Mouse (Mus musculus) limb, embryonic 12.5 days (tissue): Measurements from ENCODE around the gene Serpina3j. TPM values are rescaled to one million over a fixed set of nuclear protein-coding genes. Genes with fewer than 3 reads are reported as not detected.
A peak's percentile ranks its signal among the peaks of the same experiment; 100 is the strongest.

ENCODE experiments used
- ATAC-seq: fragments of 200-750 bp; cut with Nextera tagmentation; 2 replicates; pipeline ENCODE4 v1.8.0; 2017; ENCODE audit warnings: low read depth, moderate TSS enrichment; ENCODE audit not compliant: insufficient number of reproducible peaks, insufficient read depth, low FRiP score, low TSS enrichment
- H3K27ac ChIP-seq: fragments of 300-500 bp; sonication (generic); 2 replicates; pipeline ENCODE4 v1.5.1; 2016; ENCODE audit warnings: mild to moderate bottlenecking, moderate library complexity
- H3K27me3 ChIP-seq: fragments of 300-500 bp; sonication (generic); 2 replicates; pipeline ENCODE4 v1.6.1; 2016; ENCODE audit warnings: mild to moderate bottlenecking, moderate library complexity
- H3K36me3 ChIP-seq: fragments of 300-500 bp; sonication (generic); 2 replicates; pipeline ENCODE4 v1.6.1; 2016; ENCODE audit warnings: mild to moderate bottlenecking, moderate library complexity
- H3K4me1 ChIP-seq: fragments of 300-500 bp; sonication (generic); replicated peaks from 2 replicates; pipeline ENCODE4 v1.6.1; 2016
- H3K4me2 ChIP-seq: fragments of 300-500 bp; sonication (generic); 2 replicates; pipeline ENCODE4 v1.6.1; 2016; ENCODE audit warnings: mild to moderate bottlenecking, moderate library complexity
- H3K4me3 ChIP-seq: fragments of 300-500 bp; sonication (generic); replicated peaks from 2 replicates; pipeline ENCODE4 v1.5.1; 2016; ENCODE audit warnings: mild to moderate bottlenecking
- H3K9ac ChIP-seq: fragments of 300-500 bp; sonication (generic); replicated peaks from 2 replicates; pipeline ENCODE4 v1.6.1; 2016; ENCODE audit warnings: mild to moderate bottlenecking, moderate library complexity
- H3K9me3 ChIP-seq: fragments of 300-500 bp; sonication (generic); 2 replicates; pipeline ENCODE4 v1.6.1; 2016; ENCODE audit warnings: mild to moderate bottlenecking, moderate library complexity
- WGBS: fragments of 180-500 bp; shearing (Covaris S2); methylation state at CpG from one replicate; pipeline ENCODE4 v1.1.7; 2016; 5-methylcytosine and 5-hydroxymethylcytosine counted together
- polyA plus RNA-seq: library from polyadenylated mRNA; unstranded; fragments of >200 nt; fragmentation: Nextera tagmentation; extraction: Ambion mirVana; gene quantifications from 2 replicates; pipeline ENCODE4 v1.2.1, GENCODE M21; 2016

Serpina3j gene
- polyA plus RNA-seq, result not detected in 2 replicates

- H3K4me1 ChIP-seq, result no peaks in the 10 kb centered on the region
- H3K9me3 ChIP-seq, result peaks cover 12% of the 10 kb centered on the region
- WGBS, result 75% methylated on average over 1 of the region's 1 CpGs
- H3K4me2 ChIP-seq, result no peak within 1 kb of the TSS
- no peak within 1 kb of the TSS for H3K27ac ChIP-seq
- H3K27me3 ChIP-seq, result no peaks in the 10 kb centered on the region
- H3K9ac ChIP-seq, result no peak within 1 kb of the TSS
- H3K36me3 ChIP-seq, result no peaks in the 10 kb centered on the region
- no peak for ATAC-seq
- H3K4me3 ChIP-seq, result no peak within 1 kb of the TSS
Observed at GRCm38 (mm10) chr12:104314253-104314652, at the start of gene Serpina3j. Gene Serpina3j (plus strand): TSS chr12:104314553.

GRCm38 (mm10) chr12:104266374-104266773, 48.0 kb upstream of the Serpina3j start:
- 73% methylated on average over 3 of the region's 3 CpGs for WGBS
- ATAC-seq, result no peak
- Histone ChIP-seq H3K36me3 (no peaks in the 10 kb centered on the region), H3K9ac (no peak overlapping the region), H3K4me3 (no peak overlapping the region), H3K27ac (no peak overlapping the region), H3K4me2 (no peak overlapping the region), H3K4me1 (peaks cover 8% of the 10 kb centered on the region; the same call in 1 of the 2 replicates), H3K27me3 (no peaks in the 10 kb centered on the region), H3K9me3 (no peaks in the 10 kb centered on the region)

GRCm38 (mm10) chr12:104278216-104279055, 35.9 kb upstream of the Serpina3j start:
- no peaks in the 10 kb centered on the region for H3K36me3 ChIP-seq
- 77% methylated on average over 18 of the region's 18 CpGs for WGBS
- no peak overlapping the region for H3K4me3 ChIP-seq
- H3K27me3 ChIP-seq, result no peaks in the 10 kb centered on the region
- H3K27ac ChIP-seq, result 0 out of 2 replicates have a peak overlapping the region, but pooled peaks have one; percentile 7
- ATAC-seq, result 0 out of 2 replicates have a peak, but pooled peaks have one; percentile 4
- peaks cover 15% of the 10 kb centered on the region for H3K4me1 ChIP-seq
- H3K4me2 ChIP-seq, result no peak overlapping the region
- no peaks in the 10 kb centered on the region for H3K9me3 ChIP-seq
- H3K9ac ChIP-seq, result no peak overlapping the region

- Histone ChIP-seq H3K9me3 (no peaks in the 10 kb centered on the region), H3K9ac (no peak overlapping the region), H3K4me2 (no peak overlapping the region), H3K36me3 (no peaks in the 10 kb centered on the region), H3K4me1 (peaks cover 15% of the 10 kb centered on the region), H3K4me3 (no peak overlapping the region), H3K27ac (0 out of 2 replicates have a peak overlapping the region, but pooled peaks have one; percentile 7), H3K27me3 (no peaks in the 10 kb centered on the region)
- WGBS, result 1% methylated on average over 3 of the region's 3 CpGs
- ATAC-seq, result peak; percentile 56; the same call in 1 of the 2 replicates
Observed at GRCm38 (mm10) chr12:104279056-104279435, 35.3 kb upstream of the Serpina3j start.

GRCm38 (mm10) chr12:104283380-104283779, 31.0 kb upstream of the Serpina3j start:
- ATAC-seq, result no peak
- H3K9me3 ChIP-seq, result no peaks in the 10 kb centered on the region
- no peaks in the 10 kb centered on the region for H3K27me3 ChIP-seq
- no peak overlapping the region for H3K9ac ChIP-seq
- no peaks in the 10 kb centered on the region for H3K36me3 ChIP-seq
- peaks cover 10% of the 10 kb centered on the region for H3K4me1 ChIP-seq
- H3K4me2 ChIP-seq, result no peak overlapping the region
- no peak overlapping the region for H3K4me3 ChIP-seq
- H3K27ac ChIP-seq, result no peak overlapping the region
- 89% methylated on average over 11 of the region's 11 CpGs for whole genome bisulfite sequencing

GRCm38 (mm10) chr12:104288336-104288735, 26.0 kb upstream of the Serpina3j start:
- Histone ChIP-seq H3K9me3 (no peaks in the 10 kb centered on the region), H3K4me1 (no peaks in the 10 kb centered on the region), H3K4me2 (no peak overlapping the region), H3K27ac (no peak overlapping the region), H3K9ac (no peak overlapping the region), H3K27me3 (no peaks in the 10 kb centered on the region), H3K4me3 (no peak overlapping the region), H3K36me3 (no peaks in the 10 kb centered on the region)
- no peak for ATAC-seq

- Histone ChIP-seq H3K36me3 (no peaks in the 10 kb centered on the region), H3K4me1 (no peaks in the 10 kb centered on the region), H3K4me3 (no peak overlapping the region), H3K27me3 (no peaks in the 10 kb centered on the region), H3K4me2 (no peak overlapping the region), H3K27ac (no peak overlapping the region), H3K9me3 (no peaks in the 10 kb centered on the region), H3K9ac (no peak overlapping the region)
- 59% methylated on average over 3 of the region's 4 CpGs for WGBS
- ATAC-seq, result no peak
Observed at GRCm38 (mm10) chr12:104289872-104290271, 24.5 kb upstream of the Serpina3j start.

GRCm38 (mm10) chr12:104293963-104294362, 20.4 kb upstream of the Serpina3j start:
- Histone ChIP-seq H3K4me1 (no peaks in the 10 kb centered on the region), H3K27me3 (no peaks in the 10 kb centered on the region), H3K36me3 (no peaks in the 10 kb centered on the region), H3K4me2 (no peak overlapping the region), H3K9me3 (no peaks in the 10 kb centered on the region), H3K9ac (no peak overlapping the region), H3K4me3 (no peak overlapping the region), H3K27ac (no peak overlapping the region)
- ATAC-seq, result no peak
- WGBS, result 76% methylated on average over 2 of the region's 2 CpGs

GRCm38 (mm10) chr12:104298049-104298448, 16.3 kb upstream of the Serpina3j start:
- Histone ChIP-seq H3K27ac (no peak overlapping the region), H3K36me3 (no peaks in the 10 kb centered on the region), H3K4me1 (no peaks in the 10 kb centered on the region), H3K9ac (no peak overlapping the region), H3K9me3 (no peaks in the 10 kb centered on the region), H3K4me3 (no peak overlapping the region), H3K4me2 (no peak overlapping the region), H3K27me3 (no peaks in the 10 kb centered on the region)
- 87% methylated on average over 2 of the region's 2 CpGs for WGBS
- ATAC-seq, result no peak

GRCm38 (mm10) chr12:104305991-104306390, 8.4 kb upstream of the Serpina3j start:
- Histone ChIP-seq H3K4me2 (no peak overlapping the region), H3K9ac (no peak overlapping the region), H3K27ac (no peak overlapping the region), H3K4me3 (no peak overlapping the region), H3K4me1 (no peaks in the 10 kb centered on the region), H3K36me3 (no peaks in the 10 kb centered on the region), H3K27me3 (no peaks in the 10 kb centered on the region), H3K9me3 (peaks cover 8% of the 10 kb centered on the region)
- 87% methylated on average over 4 of the region's 4 CpGs for WGBS
- ATAC-seq, result no peak

GRCm38 (mm10) chr12:104322454-104322853, 8.1 kb downstream of the Serpina3j start:
- Histone ChIP-seq H3K27me3 (no peaks in the 10 kb centered on the region), H3K27ac (no peak overlapping the region), H3K36me3 (no peaks in the 10 kb centered on the region), H3K9ac (no peak overlapping the region), H3K4me2 (no peak overlapping the region), H3K4me3 (no peak overlapping the region), H3K4me1 (no peaks in the 10 kb centered on the region), H3K9me3 (no peaks in the 10 kb centered on the region)
- WGBS, result 35% methylated on average over 1 of the region's 1 CpGs
- ATAC-seq, result no peak

- no peak for ATAC-seq
- no peak overlapping the region for H3K27ac ChIP-seq
- WGBS, result 60% methylated on average over 1 of the region's 1 CpGs
- no peaks in the 10 kb centered on the region for H3K36me3 ChIP-seq
- no peaks in the 10 kb centered on the region for H3K4me1 ChIP-seq
- H3K4me2 ChIP-seq, result no peak overlapping the region
- no peaks in the 10 kb centered on the region for H3K9me3 ChIP-seq
- H3K27me3 ChIP-seq, result no peaks in the 10 kb centered on the region
- no peak overlapping the region for H3K4me3 ChIP-seq
- H3K9ac ChIP-seq, result no peak overlapping the region
Observed at GRCm38 (mm10) chr12:104331701-104332100, 17.3 kb downstream of the Serpina3j start.
